ENCODE assay signal across 12 mouse cellular contexts in the genomic region with DNA sequence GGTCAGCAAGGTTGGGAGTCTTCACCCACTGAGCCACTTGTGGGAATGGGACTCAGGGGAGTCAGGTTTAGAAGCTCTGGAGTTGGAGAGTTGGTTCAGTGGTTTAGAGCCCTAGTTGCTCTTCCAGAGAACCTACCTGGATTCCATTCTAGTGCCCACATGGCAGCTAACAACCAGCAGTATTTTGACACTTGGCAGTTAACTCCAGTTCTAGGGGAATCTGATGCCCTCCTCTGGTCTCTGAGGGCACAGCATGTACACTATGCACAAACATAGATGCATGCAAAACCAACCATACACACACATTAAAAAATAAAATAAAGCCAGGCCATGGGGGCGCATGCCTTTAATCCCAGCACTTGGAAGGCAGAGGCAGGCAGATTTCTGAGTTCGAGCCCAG. TPM values are rescaled to one million over a fixed set of nuclear protein-coding genes. Genes with fewer than 3 reads are reported as not detected.
DNase-seq lines count a peak whose midpoint lies in the region; ATAC-seq and TF ChIP-seq lines count a peak whose summit lies in the region.
"Had no signal": no experiment of that assay in that cellular context is flagged by ENCODE, and none has a peak within 500 bp of the region (broad histone marks: within the 10 kb centered on the region; RNA-seq: fewer than 3 reads in every experiment).

No protein-coding gene starts in this region.

- DNase-seq in gastrocnemius, adult 2 months = no peak
- DNase-seq in gastrocnemius, postnatal 14 days = no peak
- peak; percentile 41 for DNase-seq in lung, embryonic 14.5 days
- DNase-seq in lung, postnatal 25 days (ENCODE audit: low spot score) = no peak
- DNase-seq in NIH3T3 (ENCODE audit: low read depth) = peak; percentile 63
- peak; percentile 69 for DNase-seq in splenic B cell, adult 2 months (ENCODE audit: low read depth, low spot score)
- no peak for DNase-seq in right cerebral cortex, adult 18-20 months
- DNase-seq in right cerebral cortex, postnatal 25 days = no peak
- DNase-seq: cerebellum, adult 9-10 months; gastrocnemius, postnatal 36 days; heart, postnatal 36 days had no signal

- no peaks in the 10 kb centered on the region for H3K9me3 ChIP-seq in lung, embryonic 14.5 days (ENCODE audit: low read depth, low read length)
- H3K9me3 ChIP-seq: neural tube, embryonic 15.5 days had no signal

- intact Hi-C loops in gastrocnemius, adult 2 months (cut with DNase I) = no loop called here
- intact Hi-C loops in gastrocnemius, postnatal 14 days (cut with DNase I; ENCODE audit: low total_unique reads) = no loop called here

- peaks cover 2% of the 10 kb centered on the region; the same call in 1 of the 2 replicates for H3K36me3 ChIP-seq in lung, embryonic 14.5 days (ENCODE audit: insufficient read depth)
- no peaks in the 10 kb centered on the region for H3K36me3 ChIP-seq in splenic B cell, adult 2 months (ENCODE audit: control insufficient read depth, insufficient read depth, low read length, poor library complexity, severe bottlenecking)

- no peak overlapping the region for H3K4me3 ChIP-seq in gastrocnemius, adult 2 months
- H3K4me3 ChIP-seq in lung, embryonic 14.5 days (ENCODE audit: low read depth, low read length) = no peak overlapping the region
- H3K4me3 ChIP-seq: neural tube, embryonic 15.5 days had no signal

- peak; percentile 33; the same call in 1 of the 2 replicates for TF ChIP-seq CTCF in gastrocnemius, adult 2 months (IDR thresholded peaks at IDR 0.05)
- peak; percentile 35 for TF ChIP-seq CTCF in lung, embryonic 14.5 days (IDR thresholded peaks at IDR 0.05; ENCODE audit: low read depth)

- no peaks in the 10 kb centered on the region for H3K4me1 ChIP-seq in lung, embryonic 14.5 days (ENCODE audit: insufficient read depth)

- no peak overlapping the region for H3K9ac ChIP-seq in lung, embryonic 14.5 days
- H3K9ac ChIP-seq: neural tube, embryonic 15.5 days had no signal

- 87% methylated on average over 2 of the region's 2 CpGs for WGBS in lung, embryonic 14.5 days

- no peak overlapping the region for H3K4me2 ChIP-seq in lung, embryonic 14.5 days
- H3K4me2 ChIP-seq: neural tube, embryonic 15.5 days had no signal

- no peak for ATAC-seq in lung, embryonic 14.5 days (ENCODE audit: insufficient read depth)

- H3K27ac ChIP-seq in gastrocnemius, adult 2 months = no peak overlapping the region
- H3K27ac ChIP-seq in lung, embryonic 14.5 days (ENCODE audit: low read depth) = no peak overlapping the region
- H3K27ac ChIP-seq: neural tube, embryonic 15.5 days had no signal

- no peaks in the 10 kb centered on the region for H3K27me3 ChIP-seq in lung, embryonic 14.5 days (ENCODE audit: insufficient read depth, low read length)
- H3K27me3 ChIP-seq in splenic B cell, adult 2 months (ENCODE audit: control insufficient read depth, insufficient read depth, low read length, poor library complexity, severe bottlenecking) = no peaks in the 10 kb centered on the region
- H3K27me3 ChIP-seq: neural tube, embryonic 15.5 days had no signal

RNA-seq across cellular contexts. Expression of gene Gba, which starts 8.9 kb away (rescaled TPM):
- total RNA-seq in gastrocnemius, adult 2 months (2021) = 10 to 100 TPM; 17.4 to 19.7 TPM
- 10 to 100 TPM; 19.5 to 20.7 TPM for total RNA-seq in gastrocnemius, postnatal 14 days (2021)
- polyA plus RNA-seq in lung, embryonic 14.5 days (2014; fragmentation: Nextera tagmentation; extraction: Ambion mirVana) = 34.4 and 35.5 TPM in 2 replicates

RNA-seq across cellular contexts. Expression of gene Fam189b, which starts 10.9 kb away (rescaled TPM):
- 10 to 100 TPM; 15.8 to 17.2 TPM for total RNA-seq in gastrocnemius, adult 2 months (2021)
- total RNA-seq in gastrocnemius, postnatal 14 days (2021) = 10 to 100 TPM; 10.7 to 12.6 TPM
- 18.2 and 19.4 TPM in 2 replicates for polyA plus RNA-seq in lung, embryonic 14.5 days (2014; fragmentation: Nextera tagmentation; extraction: Ambion mirVana)

RNA-seq across cellular contexts. Expression of gene Scamp3, which starts 16.6 kb away (rescaled TPM):
- total RNA-seq in gastrocnemius, adult 2 months (2021) = 10 to 100 TPM; 37.7 to 39.0 TPM
- 10 to 100 TPM; 32.1 to 35.6 TPM for total RNA-seq in gastrocnemius, postnatal 14 days (2021)
- polyA plus RNA-seq in lung, embryonic 14.5 days (2014; fragmentation: Nextera tagmentation; extraction: Ambion mirVana) = 90.2 and 98.9 TPM in 2 replicates

RNA-seq across cellular contexts. Expression of gene Thbs3, which starts 21.1 kb away (rescaled TPM):
- total RNA-seq in gastrocnemius, adult 2 months (2021) = 10 to 100 TPM in 1 of 2 experiments, 1 to 10 TPM in 1; 6.4 to 10.2 TPM
- total RNA-seq in gastrocnemius, postnatal 14 days (2021) = 10 to 100 TPM; 27.8 to 37.9 TPM
- polyA plus RNA-seq in lung, embryonic 14.5 days (2014; fragmentation: Nextera tagmentation; extraction: Ambion mirVana) = 33.6 and 39.9 TPM in 2 replicates

RNA-seq across cellular contexts. Expression of gene Clk2, which starts 29.3 kb away (rescaled TPM):
- 10 to 100 TPM; 16.0 to 21.4 TPM for total RNA-seq in gastrocnemius, adult 2 months (2021)
- total RNA-seq in gastrocnemius, postnatal 14 days (2021) = 10 to 100 TPM; 18.2 to 18.6 TPM
- 26.1 and 26.4 TPM in 2 replicates for polyA plus RNA-seq in lung, embryonic 14.5 days (2014; fragmentation: Nextera tagmentation; extraction: Ambion mirVana)

Comparison
In these comparisons a context has a peak if more than half of its experiments do, and no peak if none do; other contexts are left out.
1. DNase-seq: peak in lung, embryonic 14.5 days (single experiment), NIH3T3 (single experiment) and splenic B cell, adult 2 months (single experiment); none in gastrocnemius, adult 2 months (single experiment), gastrocnemius, postnatal 14 days (single experiment), lung, postnatal 25 days (single experiment), right cerebral cortex, adult 18-20 months (single experiment) and right cerebral cortex, postnatal 25 days (single experiment).